Mouse (Mus musculus) stomach, postnatal 0 days (tissue): ENCODE data around the gene Snx29.

ENCODE experiments used
- CTCF ChIP-seq: IDR thresholded peaks from 2 replicates; pipeline ENCODE4 v1.5.1; 2016; ENCODE audit warnings: antibody characterized with exemption, low read depth, mild to moderate bottlenecking, moderate library complexity
- EP300 ChIP-seq: optimal IDR thresholded peaks from 2 replicates; pipeline ENCODE3; 2016; ENCODE audit warnings: antibody characterized with exemption

- TF ChIP-seq EP300 (no peak), CTCF (no peak)
These were observed 146.8 kb downstream of the Snx29 start for GRCm38 (mm10) chr16:11469491-11469890.
